Mouse (Mus musculus) liver, postnatal 0 days (tissue): ENCODE results near the gene Tekt3. TPM values are rescaled to one million over a fixed set of nuclear protein-coding genes. Genes with fewer than 3 reads are reported as not detected.

Source experiments
- ATAC-seq: fragments of 200-750 bp; cut with Nextera tagmentation; 2 replicates; pipeline ENCODE4 v1.8.0; 2017; ENCODE audit warnings: mild to moderate bottlenecking, moderate library complexity
- DNase-seq: peaks from one replicate; pipeline ENCODE4 v3.0.0-alpha.2; 2016
- H3K27ac ChIP-seq: fragments of 300-500 bp; sonication (generic); 2 replicates; pipeline ENCODE4 v1.5.1; 2014; ENCODE audit warnings: antibody characterized with exemption, moderate library complexity, mild to moderate bottlenecking, low read depth
- H3K27me3 ChIP-seq: fragments of 300-500 bp; sonication (generic); 2 replicates; pipeline ENCODE4 v1.6.1; 2014; ENCODE audit warnings: low read length, control low read depth, mixed read lengths; ENCODE audit not compliant: insufficient read depth
- H3K36me3 ChIP-seq: fragments of 300-500 bp; sonication (generic); replicated peaks from 2 replicates; pipeline ENCODE4 v1.6.1; 2014; ENCODE audit warnings: mild to moderate bottlenecking, control low read depth, low read length, moderate library complexity, mixed read lengths; ENCODE audit not compliant: insufficient read depth
- H3K4me1 ChIP-seq: fragments of 300-500 bp; sonication (generic); 2 replicates; pipeline ENCODE4 v1.6.1; 2014; ENCODE audit warnings: antibody characterized with exemption, mild to moderate bottlenecking, control low read depth; ENCODE audit not compliant: insufficient read depth
- H3K4me2 ChIP-seq: fragments of 300-500 bp; sonication (generic); 2 replicates; pipeline ENCODE4 v1.6.1; 2014; ENCODE audit warnings: low read depth, mild to moderate bottlenecking, low read length, moderate library complexity, mixed read lengths
- H3K4me3 ChIP-seq: fragments of 300-500 bp; sonication (generic); 2 replicates; pipeline ENCODE4 v1.5.1; 2014; ENCODE audit warnings: low read depth, low read length
- H3K9ac ChIP-seq: fragments of 300-500 bp; sonication (generic); replicated peaks from 2 replicates; pipeline ENCODE4 v1.6.1; 2014; ENCODE audit warnings: mild to moderate bottlenecking, moderate library complexity
- H3K9me3 ChIP-seq: fragments of 300-500 bp; sonication (generic); 2 replicates; pipeline ENCODE4 v1.6.1; 2016; ENCODE audit warnings: mild to moderate bottlenecking, control low read depth, low read length, mixed read lengths
- CTCF ChIP-seq: sonication (generic); IDR thresholded peaks from 2 replicates; pipeline ENCODE4 v1.5.1; 2016; ENCODE audit warnings: antibody characterized with exemption, low read depth
- EP300 ChIP-seq: IDR thresholded peaks from 2 replicates; pipeline ENCODE4 v1.6.1; 2016; ENCODE audit warnings: antibody characterized with exemption, low read depth, mild to moderate bottlenecking
- WGBS: fragments of 180-500 bp; shearing (Covaris S2); extraction: QIAGEN DNeasy Blood & Tissue Kit; methylation state at CpG from one replicate; pipeline ENCODE4 v1.1.7; 2014; ENCODE audit not compliant: insufficient replicate concordance; 5-methylcytosine and 5-hydroxymethylcytosine counted together
- polyA plus RNA-seq: library from polyadenylated mRNA; unstranded; fragments of >200 nt; fragmentation: Nextera tagmentation; extraction: Ambion mirVana; gene quantifications from 2 replicates; pipeline ENCODE4 v1.2.1, GENCODE M21; 2015

Tekt3 gene
- polyA plus RNA-seq, 1 experiment from 2014 or later = not detected

- Histone ChIP-seq H3K4me3 (no peak overlapping the region), H3K9me3 (no peaks in the 10 kb centered on the region), H3K36me3 (no peaks in the 10 kb centered on the region), H3K4me1 (no peaks in the 10 kb centered on the region), H3K4me2 (no peak overlapping the region), H3K27me3 (no peaks in the 10 kb centered on the region), H3K9ac (no peak overlapping the region), H3K27ac (no peak overlapping the region)
- ATAC-seq (no peak), DNase-seq (no peak)
- 86% methylated on average over 10 of the region's 10 CpGs for WGBS
- TF ChIP-seq CTCF = no peak
- no peak for TF ChIP-seq EP300
Measured at GRCm38 (mm10) chr11:63051996-63052395, 9.5 kb upstream of the Tekt3 start.

DNA sequence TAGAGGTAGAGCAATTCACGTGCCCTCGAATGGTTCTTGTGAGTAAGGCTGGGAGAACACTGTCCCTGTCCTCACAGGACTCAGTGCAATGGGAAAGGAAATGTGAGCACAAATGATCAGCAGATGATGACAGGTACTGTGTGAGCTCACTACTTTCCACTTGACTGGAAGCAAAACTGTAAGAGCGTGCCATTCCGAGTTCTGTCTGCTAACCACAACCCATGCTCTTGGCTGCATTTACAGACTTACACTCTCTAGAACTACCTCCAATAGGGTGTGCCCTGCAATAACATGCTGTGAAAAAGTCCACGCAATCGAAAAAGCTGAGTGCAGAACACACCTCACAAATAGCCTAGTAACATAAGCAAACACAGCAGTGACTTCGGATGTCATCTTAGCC is 5.9 kb upstream of the Tekt3 start:
- WGBS = 77% methylated on average over 7 of the region's 7 CpGs
- Histone ChIP-seq H3K36me3 (no peaks in the 10 kb centered on the region), H3K9ac (no peak overlapping the region), H3K27ac (no peak overlapping the region), H3K4me1 (no peaks in the 10 kb centered on the region), H3K4me2 (no peak overlapping the region), H3K27me3 (peaks cover 2% of the 10 kb centered on the region; the same call in 1 of the 2 replicates), H3K4me3 (no peak overlapping the region), H3K9me3 (no peaks in the 10 kb centered on the region)
- no peak for DNase-seq
- no peak for ATAC-seq
- TF ChIP-seq EP300 = no peak
- no peak for TF ChIP-seq CTCF

DNA sequence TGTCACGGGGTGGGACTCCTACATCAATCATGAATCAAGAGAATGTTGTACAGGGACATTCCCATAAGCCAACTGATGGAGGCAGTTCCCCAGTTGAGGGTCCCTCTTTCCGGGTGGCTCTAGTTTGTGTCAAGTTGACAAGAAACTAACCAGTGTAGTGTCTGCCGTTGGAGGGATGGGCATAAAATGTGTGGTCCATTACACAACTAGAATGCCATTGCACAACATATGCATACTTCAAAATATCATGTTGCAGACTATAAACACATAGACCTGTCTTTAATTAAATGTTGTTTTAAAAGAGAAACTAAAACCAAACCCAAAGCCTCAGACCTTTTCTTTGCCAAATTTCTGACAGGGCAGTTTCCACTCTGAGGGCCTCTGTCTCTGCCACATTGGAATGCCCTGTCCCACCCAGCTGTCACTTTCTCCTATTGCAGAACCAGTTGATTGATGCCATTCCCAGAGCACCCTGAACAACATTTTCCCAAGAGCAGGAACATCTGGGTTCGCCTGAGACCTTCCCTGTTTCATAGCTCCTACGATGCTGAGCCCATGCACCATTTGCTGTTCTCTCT is 3.0 kb upstream of the Tekt3 start:
- no peak overlapping the region for H3K27ac ChIP-seq
- DNase-seq = no peak
- no peak for ATAC-seq
- H3K4me2 ChIP-seq = no peak overlapping the region
- no peak overlapping the region for H3K9ac ChIP-seq
- H3K4me3 ChIP-seq = no peak overlapping the region
- TF ChIP-seq EP300 (no peak), CTCF (no peak)
- no peaks in the 10 kb centered on the region for H3K9me3 ChIP-seq
- H3K36me3 ChIP-seq = no peaks in the 10 kb centered on the region
- 58% methylated on average over 5 of the region's 5 CpGs for WGBS
- no peaks in the 10 kb centered on the region for H3K4me1 ChIP-seq
- H3K27me3 ChIP-seq = peaks cover 3% of the 10 kb centered on the region; the same call in 1 of the 2 replicates

DNA sequence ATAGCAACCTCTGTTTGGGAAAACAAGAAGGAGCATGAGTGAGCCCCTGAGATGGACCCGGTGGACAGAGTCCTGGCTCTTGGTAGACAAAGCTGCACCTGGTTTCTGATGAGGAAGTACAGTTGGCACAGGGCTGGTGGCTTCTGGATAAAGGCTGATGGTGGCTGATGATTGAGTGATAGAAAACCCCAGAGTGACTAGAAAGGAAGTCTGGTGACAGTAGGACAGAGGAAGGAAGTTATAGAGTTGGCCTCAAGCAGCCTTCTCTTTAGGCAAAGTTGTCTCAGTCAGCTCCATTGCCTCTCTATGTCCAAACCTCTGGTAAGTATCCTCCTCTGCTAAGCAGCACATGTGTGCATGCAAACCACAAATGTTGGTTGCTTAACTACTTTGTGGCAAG is 1.5 kb upstream of the Tekt3 start:
- ATAC-seq (no peak), DNase-seq (no peak)
- no peaks in the 10 kb centered on the region for H3K36me3 ChIP-seq
- no peaks in the 10 kb centered on the region for H3K9me3 ChIP-seq
- H3K9ac ChIP-seq = no peak overlapping the region
- H3K27ac ChIP-seq = no peak overlapping the region
- no peak for TF ChIP-seq EP300
- no peak for TF ChIP-seq CTCF
- 37% methylated on average over 1 of the region's 1 CpGs for WGBS
- H3K4me3 ChIP-seq = no peak overlapping the region
- no peak overlapping the region for H3K4me2 ChIP-seq
- peaks cover 3% of the 10 kb centered on the region; the same call in 1 of the 2 replicates for H3K27me3 ChIP-seq
- H3K4me1 ChIP-seq = no peaks in the 10 kb centered on the region

GRCm38 (mm10) chr11:63066526-63066925 is 5.1 kb downstream of the Tekt3 start:
- no peaks in the 10 kb centered on the region for H3K4me1 ChIP-seq
- no peak for DNase-seq
- WGBS = 67% methylated on average over 1 of the region's 1 CpGs

GRCm38 (mm10) chr11:63070081-63070480 is 8.6 kb downstream of the Tekt3 start:
- ATAC-seq = no peak
- WGBS = 83% methylated on average over 17 of the region's 17 CpGs
- Histone ChIP-seq H3K4me3 (no peak overlapping the region), H3K4me2 (no peak overlapping the region), H3K27me3 (no peaks in the 10 kb centered on the region), H3K4me1 (no peaks in the 10 kb centered on the region), H3K27ac (no peak overlapping the region), H3K36me3 (no peaks in the 10 kb centered on the region), H3K9ac (no peak overlapping the region), H3K9me3 (no peaks in the 10 kb centered on the region)
- no peak for DNase-seq
- TF ChIP-seq EP300 = no peak

More at GRCm38 (mm10) chr11:63066526-63066925, 5.1 kb downstream of the Tekt3 start:
- no peak for TF ChIP-seq CTCF
- no peak for TF ChIP-seq EP300
- Histone ChIP-seq H3K4me3 (no peak overlapping the region), H3K27ac (no peak overlapping the region), H3K4me2 (no peak overlapping the region), H3K36me3 (no peaks in the 10 kb centered on the region), H3K27me3 (no peaks in the 10 kb centered on the region), H3K9ac (no peak overlapping the region), H3K9me3 (no peaks in the 10 kb centered on the region)
- no peak for ATAC-seq

DNA sequence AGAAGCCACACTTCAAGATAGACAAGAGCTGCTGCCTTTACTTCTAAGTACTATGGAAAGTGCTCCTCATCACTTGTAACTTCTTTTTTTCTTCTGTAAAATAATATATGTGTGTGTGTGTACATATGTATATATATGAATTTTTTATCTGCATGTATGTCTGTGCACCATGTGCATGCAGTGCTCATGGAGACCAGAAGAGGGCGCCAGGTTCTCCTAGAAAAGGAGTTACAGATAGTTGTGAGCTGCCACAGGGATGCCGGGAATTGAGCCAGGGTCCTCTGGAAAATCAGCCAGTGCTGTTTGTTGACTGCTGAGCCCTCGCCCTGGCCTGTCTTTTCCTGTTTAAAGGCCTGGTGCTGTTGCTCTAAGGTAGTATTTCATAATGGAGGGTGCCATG is 23.1 kb downstream of the Tekt3 start:
- Histone ChIP-seq H3K4me1 (no peaks in the 10 kb centered on the region), H3K4me2 (no peak overlapping the region), H3K36me3 (no peaks in the 10 kb centered on the region), H3K27ac (no peak overlapping the region), H3K9me3 (peaks cover 3% of the 10 kb centered on the region; the same call in 1 of the 2 replicates), H3K27me3 (no peaks in the 10 kb centered on the region), H3K4me3 (no peak overlapping the region), H3K9ac (no peak overlapping the region)
- DNase-seq = no peak
- no peak for ATAC-seq
- TF ChIP-seq EP300 = no peak
- peak; percentile 27; the same call in 1 of the 2 replicates for TF ChIP-seq CTCF
- WGBS = 70% methylated on average over 3 of the region's 3 CpGs
